Mouse (Mus musculus): Measurements from ENCODE around the gene Mrs2. TPM values are rescaled to one million over a fixed set of nuclear protein-coding genes. Genes with fewer than 3 reads are reported as not detected.

The Mrs2 gene
- polyA plus RNA-seq (2017; shearing (Covaris generic)), result 3.9 TPM

GRCm38 (mm10) chr13:25019793-25020539 is at the start of gene Mrs2:
Mrs2 (minus strand) TSS chr13:25020379.

DNA sequence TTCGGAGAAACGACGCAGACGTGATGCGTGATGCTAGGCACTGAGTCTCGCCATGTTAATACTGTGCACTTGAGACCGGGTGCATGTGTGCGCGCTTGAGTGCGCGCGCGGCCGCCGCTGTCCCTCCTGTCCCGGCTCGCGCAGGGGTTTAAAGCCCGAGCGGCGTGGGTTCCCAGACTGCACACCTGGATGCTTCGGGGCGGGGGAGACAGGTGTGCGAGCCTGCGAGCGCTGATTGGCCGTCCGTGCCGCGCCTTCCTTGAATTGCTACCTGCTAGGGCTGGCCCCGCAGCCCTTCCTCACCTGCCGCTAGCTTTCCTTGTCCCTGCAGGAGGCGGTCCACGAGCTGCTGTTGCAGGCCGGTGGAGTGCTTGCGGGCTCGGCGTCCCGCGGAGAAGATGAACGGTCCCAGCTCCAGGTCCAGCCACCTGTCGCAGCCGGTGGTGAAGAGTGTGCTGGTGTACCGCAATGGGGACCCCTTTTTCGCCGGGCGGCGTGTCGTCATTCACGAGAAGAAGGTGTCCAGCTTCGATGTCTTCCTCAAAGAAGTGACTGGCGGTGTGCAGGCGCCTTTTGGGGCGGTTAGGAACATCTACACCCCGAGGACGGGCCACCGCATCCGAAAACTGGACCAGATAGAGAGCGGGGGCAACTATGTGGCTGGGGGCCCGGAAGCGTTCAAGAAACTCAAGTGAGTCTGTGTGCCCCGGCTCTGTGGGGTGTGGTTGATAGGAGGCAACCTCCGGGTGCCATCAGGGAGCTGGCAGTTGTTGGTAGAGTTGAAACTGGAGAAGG is 35.9 kb upstream of the Mrs2 start, which contains the start of gene Dcdc2a:
Gene Dcdc2a (plus strand): TSS at position 132 of the 795 bp plus-strand sequence.

DNA sequence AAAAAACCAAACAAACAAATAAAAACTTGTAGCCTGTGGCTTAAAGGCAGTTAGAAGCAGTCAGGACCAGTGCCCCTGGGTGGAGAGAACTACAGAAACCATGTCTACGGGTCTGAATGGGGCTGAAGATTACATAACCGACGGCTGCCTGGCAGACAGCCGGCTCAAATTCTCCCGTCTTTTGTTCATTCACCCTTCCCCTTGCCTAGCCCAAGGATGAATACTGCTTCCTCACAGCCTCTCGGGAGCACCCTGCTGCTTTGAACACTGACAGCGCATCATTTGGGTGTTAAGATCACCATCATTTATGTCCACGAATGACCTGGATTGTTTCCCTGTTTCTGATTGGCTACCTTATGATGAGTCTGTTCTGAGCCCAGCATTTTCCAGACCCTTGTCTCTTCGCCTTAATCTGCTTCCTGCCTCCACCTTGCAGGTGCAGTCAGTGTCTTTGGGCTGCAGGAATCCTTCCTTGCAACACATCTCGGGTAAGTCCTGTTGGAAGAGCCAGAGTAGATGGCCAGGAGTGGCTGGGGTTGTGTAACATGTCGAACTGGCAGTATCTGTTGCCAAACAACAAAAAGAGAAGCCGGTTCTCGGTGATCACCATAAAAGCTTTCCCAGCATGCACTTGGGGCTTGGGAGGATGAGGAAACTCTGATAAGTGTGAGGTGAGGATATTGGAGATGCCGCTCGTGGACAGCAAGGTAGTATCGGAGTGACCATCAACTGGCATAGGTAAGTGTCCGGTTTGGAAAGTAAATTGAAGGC is 77.5 kb downstream of the Mrs2 start, which contains the start of gene Gpld1:
Gene Gpld1 (plus strand): TSS at position 641 of the 771 bp plus-strand sequence.

Other genes starting within 250 kb of the Mrs2 start
- 14.0 TPM for gene BC005537, start 218.7 kb downstream of the Mrs2 start, polyA plus RNA-seq (2017; shearing (Covaris generic))
- 85.2 TPM for gene Acot13, start 188.8 kb downstream of the Mrs2 start, polyA plus RNA-seq (2017; shearing (Covaris generic))
- gene Tdp2, start 188.7 kb downstream of the Mrs2 start, polyA plus RNA-seq (2017; shearing (Covaris generic)), result 49.1 TPM
- gene D130043K22Rik, start 175.2 kb downstream of the Mrs2 start, polyA plus RNA-seq (2017; shearing (Covaris generic)), result 1.1 TPM
- gene Aldh5a1, start 82.7 kb downstream of the Mrs2 start, polyA plus RNA-seq (2017; shearing (Covaris generic)), result 0.17 TPM
- gene Gpld1, start 77.2 kb downstream of the Mrs2 start, polyA plus RNA-seq (2017; shearing (Covaris generic)), result 5.9 TPM
- gene Dcdc2a, start 35.6 kb upstream of the Mrs2 start, polyA plus RNA-seq (2017; shearing (Covaris generic)), result not detected